Mouse (Mus musculus) kidney, embryonic 15.5 days (tissue): Measurements from ENCODE around the gene Exoc6. TPM values are rescaled to one million over a fixed set of nuclear protein-coding genes. Genes with fewer than 3 reads are reported as not detected.

ENCODE experiments used
- ATAC-seq: fragments of 200-750 bp; cut with Nextera tagmentation; replicated peaks from 2 replicates; pipeline ENCODE4 v1.8.0; 2017; ENCODE audit warnings: moderate TSS enrichment; ENCODE audit not compliant: low FRiP score
- H3K27ac ChIP-seq: fragments of 300-500 bp; sonication (generic); 2 replicates; pipeline ENCODE4 v1.5.1; 2015; ENCODE audit warnings: mild to moderate bottlenecking, inconsistent platforms
- H3K27me3 ChIP-seq: fragments of 300-500 bp; sonication (generic); 2 replicates; pipeline ENCODE4 v1.6.1; 2015; ENCODE audit warnings: inconsistent platforms
- H3K36me3 ChIP-seq: fragments of 300-500 bp; sonication (generic); 2 replicates; pipeline ENCODE4 v1.6.1; 2015; ENCODE audit warnings: inconsistent platforms
- H3K4me1 ChIP-seq: fragments of 300-500 bp; sonication (generic); 2 replicates; pipeline ENCODE4 v1.6.1; 2015; ENCODE audit warnings: inconsistent platforms
- H3K4me2 ChIP-seq: fragments of 300-500 bp; sonication (generic); 2 replicates; pipeline ENCODE4 v1.6.1; 2015; ENCODE audit warnings: moderate library complexity, mild to moderate bottlenecking, inconsistent platforms
- H3K4me3 ChIP-seq: fragments of 300-500 bp; sonication (generic); replicated peaks from 2 replicates; pipeline ENCODE4 v1.5.1; 2015; ENCODE audit warnings: mild to moderate bottlenecking, inconsistent platforms
- H3K9ac ChIP-seq: fragments of 300-500 bp; sonication (generic); 2 replicates; pipeline ENCODE4 v1.6.1; 2015; ENCODE audit warnings: mild to moderate bottlenecking, inconsistent platforms
- H3K9me3 ChIP-seq: fragments of 300-500 bp; sonication (generic); replicated peaks from 2 replicates; pipeline ENCODE4 v1.6.1; 2016; ENCODE audit warnings: inconsistent platforms
- WGBS: fragments of 180-500 bp; shearing (Covaris S2); methylation state at CpG from one replicate; pipeline ENCODE4 v1.1.7; 2015; ENCODE audit warnings: mixed read lengths; 5-methylcytosine and 5-hydroxymethylcytosine counted together
- polyA plus RNA-seq: library from polyadenylated mRNA; unstranded; fragments of >200 nt; fragmentation: Nextera tagmentation; extraction: Ambion mirVana; gene quantifications from 2 replicates; pipeline ENCODE4 v1.2.1, GENCODE M21; 2015

Exoc6 gene
- polyA plus RNA-seq = 23.2 and 23.4 TPM in 2 replicates

DNA sequence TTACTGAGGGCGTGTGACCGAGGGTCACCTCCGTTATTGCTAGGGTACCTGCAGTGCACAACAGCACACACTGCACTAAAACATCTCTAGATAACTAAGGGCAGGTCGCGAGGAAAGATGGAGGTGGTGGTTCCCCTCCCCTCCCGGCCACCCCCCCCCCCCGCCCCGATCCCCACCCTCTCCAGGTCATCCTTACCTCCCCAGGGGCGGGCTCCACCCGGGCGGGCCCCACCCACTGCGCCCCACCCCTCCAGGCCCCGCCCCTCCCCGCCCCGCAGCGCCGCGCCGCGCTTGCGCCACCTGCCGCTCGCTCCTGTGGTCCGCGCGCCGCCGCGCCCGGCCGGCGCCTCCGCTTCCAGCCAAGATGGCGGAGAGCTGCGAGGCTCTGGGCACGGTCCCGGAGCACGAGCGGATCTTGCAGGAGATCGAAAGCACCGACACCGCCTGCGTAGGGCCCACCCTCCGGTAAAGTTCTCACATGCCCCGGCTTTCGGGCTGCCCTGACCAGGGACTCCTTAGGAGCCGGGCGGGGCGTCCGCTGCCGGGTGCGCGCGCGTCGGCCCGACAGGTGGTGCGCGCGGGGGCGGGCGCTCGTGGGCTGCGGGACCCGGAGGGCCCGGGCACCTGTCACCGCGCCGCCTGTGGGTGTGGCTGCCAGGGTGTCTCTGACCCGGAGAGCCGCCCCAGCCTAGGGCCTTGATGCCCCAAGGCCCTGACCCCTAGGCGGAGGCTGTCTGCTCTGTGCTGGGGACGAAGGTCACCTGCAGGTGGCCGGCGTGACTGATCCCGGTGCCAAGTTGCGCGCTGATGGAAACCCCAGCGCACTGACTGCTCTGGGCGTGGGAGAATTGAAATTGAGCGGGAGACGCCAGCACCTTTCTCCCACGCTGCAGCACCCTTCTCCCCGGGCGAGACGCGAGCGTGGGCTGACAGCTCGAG, at the start of gene Exoc6:
Exoc6 (plus strand) TSS at position 318 of the 939 bp plus-strand sequence.
- peaks cover 19% of the 10 kb centered on the region for H3K27me3 ChIP-seq
- under 1% methylated on average over 82 of the region's 89 CpGs for WGBS
- peak within 1 kb of the TSS; percentile 85 for H3K9ac ChIP-seq
- H3K4me1 ChIP-seq = peaks cover 17% of the 10 kb centered on the region
- peak within 1 kb of the TSS; percentile 89 for H3K4me3 ChIP-seq
- ATAC-seq = peak; percentile 86
- H3K4me2 ChIP-seq = peak within 1 kb of the TSS; percentile 97
- peak within 1 kb of the TSS; percentile 90 for H3K27ac ChIP-seq
- H3K9me3 ChIP-seq = no peaks in the 10 kb centered on the region
- no peaks in the 10 kb centered on the region for H3K36me3 ChIP-seq

- 83% methylated on average over 8 of the region's 8 CpGs for WGBS
- ATAC-seq = no peak
These were observed 47.2 kb upstream of the Exoc6 start for GRCm38 (mm10) chr19:37502996-37503395.

DNA sequence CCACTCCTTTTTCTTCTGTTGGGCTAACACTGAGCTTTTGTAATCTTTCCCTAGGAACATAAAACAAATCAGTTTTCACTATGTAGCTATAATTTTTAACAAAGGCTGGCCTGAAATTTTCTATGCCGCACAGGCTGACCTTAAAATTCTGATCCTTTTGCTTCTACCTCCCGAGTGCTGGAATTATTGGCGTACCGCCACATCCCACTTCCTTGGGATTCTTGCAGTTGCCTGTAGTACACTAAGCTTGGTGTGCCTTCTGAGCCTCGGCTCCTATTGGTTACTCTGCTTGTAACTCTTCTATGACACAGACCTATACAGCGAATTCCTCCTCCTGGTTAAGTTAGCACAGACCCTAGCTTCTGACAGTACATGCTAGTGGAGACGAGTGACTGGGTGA, 44.2 kb upstream of the Exoc6 start:
- Histone ChIP-seq H3K4me3 (no peak overlapping the region), H3K9ac (no peak overlapping the region), H3K27ac (0 out of 2 replicates have a peak overlapping the region, but pooled peaks have one; percentile 32), H3K4me2 (no peak overlapping the region), H3K27me3 (no peaks in the 10 kb centered on the region; the same call in 1 of the 2 replicates), H3K9me3 (no peaks in the 10 kb centered on the region), H3K36me3 (no peaks in the 10 kb centered on the region), H3K4me1 (0 out of 2 replicates have a peak, but pooled peaks cover 5% of the 10 kb centered on the region)
- 66% methylated on average over 7 of the region's 7 CpGs for WGBS
- ATAC-seq = no peak

More at GRCm38 (mm10) chr19:37502996-37503395, 47.2 kb upstream of the Exoc6 start:
- no peaks in the 10 kb centered on the region for H3K27me3 ChIP-seq
- H3K9ac ChIP-seq = no peak overlapping the region
- no peak overlapping the region for H3K4me2 ChIP-seq
- H3K27ac ChIP-seq = no peak overlapping the region
- H3K9me3 ChIP-seq = no peaks in the 10 kb centered on the region
- no peaks in the 10 kb centered on the region for H3K36me3 ChIP-seq
- 0 out of 2 replicates have a peak, but pooled peaks cover 5% of the 10 kb centered on the region for H3K4me1 ChIP-seq
- H3K4me3 ChIP-seq = no peak overlapping the region

- Histone ChIP-seq H3K4me2 (no peak overlapping the region), H3K4me3 (no peak overlapping the region), H3K9me3 (no peaks in the 10 kb centered on the region), H3K27ac (0 out of 2 replicates have a peak overlapping the region, but pooled peaks have one; percentile 32), H3K36me3 (no peaks in the 10 kb centered on the region), H3K4me1 (0 out of 2 replicates have a peak, but pooled peaks cover 5% of the 10 kb centered on the region), H3K9ac (no peak overlapping the region), H3K27me3 (no peaks in the 10 kb centered on the region; the same call in 1 of the 2 replicates)
- 56% methylated on average over 5 of the region's 5 CpGs for WGBS
- ATAC-seq = no peak
These were observed 43.6 kb upstream of the Exoc6 start for GRCm38 (mm10) chr19:37506614-37507013.

DNA sequence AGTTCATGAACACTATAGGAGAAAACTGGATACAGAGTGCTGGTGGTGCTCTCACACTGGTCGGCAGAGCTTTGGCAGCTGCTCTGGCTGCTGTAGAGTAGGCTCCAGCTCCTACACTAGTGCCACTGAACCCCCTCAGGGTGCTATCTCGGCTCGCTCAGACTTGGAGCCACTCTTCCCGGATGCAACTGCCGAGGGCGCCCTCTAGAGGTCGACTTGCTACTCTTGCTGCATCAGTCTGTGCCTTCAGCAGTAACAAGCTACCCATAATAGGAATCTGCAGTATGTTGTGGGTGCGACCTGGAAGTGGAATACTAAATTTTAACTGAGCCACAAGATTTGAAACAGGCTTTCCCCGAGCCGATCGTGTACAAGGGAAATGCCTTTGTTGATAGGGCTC, 40.5 kb upstream of the Exoc6 start:
- no peak overlapping the region for H3K27ac ChIP-seq
- no peak overlapping the region for H3K4me2 ChIP-seq
- WGBS = 17% methylated on average over 11 of the region's 11 CpGs
- H3K9me3 ChIP-seq = no peaks in the 10 kb centered on the region
- H3K4me3 ChIP-seq = no peak overlapping the region
- peaks cover 8% of the 10 kb centered on the region; the same call in 1 of the 2 replicates for H3K4me1 ChIP-seq
- no peaks in the 10 kb centered on the region; the same call in 1 of the 2 replicates for H3K27me3 ChIP-seq
- ATAC-seq = 0 out of 2 replicates have a peak, but pooled peaks have one; percentile 29
- no peaks in the 10 kb centered on the region for H3K36me3 ChIP-seq
- H3K9ac ChIP-seq = no peak overlapping the region

DNA sequence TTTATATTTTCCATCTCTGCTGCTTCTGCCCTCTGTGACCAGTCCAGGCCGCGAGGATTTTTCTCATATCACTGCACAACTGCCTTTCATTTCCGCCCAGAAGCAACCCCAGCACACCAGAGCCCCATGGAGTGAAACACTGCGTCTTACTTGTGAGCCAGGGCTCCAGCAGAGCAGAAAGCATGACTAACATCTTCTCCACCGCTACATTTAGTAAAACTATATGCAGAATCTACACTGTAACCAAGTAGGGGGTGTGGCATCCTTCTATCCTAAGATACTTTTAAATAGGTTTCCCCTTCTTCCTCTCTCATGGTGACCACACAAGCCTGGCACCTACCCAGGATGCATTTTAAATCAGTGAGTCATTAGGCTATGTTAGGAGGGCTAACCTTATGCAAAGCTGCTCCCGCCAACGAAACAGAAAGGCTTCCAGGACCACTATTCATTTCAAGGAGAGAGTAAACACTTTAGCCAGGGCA, 35.4 kb upstream of the Exoc6 start:
- Histone ChIP-seq H3K27ac (no peak overlapping the region), H3K4me2 (no peak overlapping the region), H3K4me3 (no peak overlapping the region), H3K4me1 (peaks cover 9% of the 10 kb centered on the region; the same call in 1 of the 2 replicates), H3K27me3 (0 out of 2 replicates have a peak, but pooled peaks cover 3% of the 10 kb centered on the region), H3K36me3 (no peaks in the 10 kb centered on the region), H3K9me3 (no peaks in the 10 kb centered on the region), H3K9ac (no peak overlapping the region)
- WGBS = 44% methylated on average over 7 of the region's 7 CpGs
- peak; percentile 40; the same call in 1 of the 2 replicates for ATAC-seq

GRCm38 (mm10) chr19:37517419-37517818, 32.8 kb upstream of the Exoc6 start:
- Histone ChIP-seq H3K9me3 (no peaks in the 10 kb centered on the region), H3K9ac (no peak overlapping the region), H3K27me3 (0 out of 2 replicates have a peak, but pooled peaks cover 3% of the 10 kb centered on the region), H3K4me2 (no peak overlapping the region), H3K4me3 (no peak overlapping the region), H3K27ac (no peak overlapping the region), H3K4me1 (peaks cover 11% of the 10 kb centered on the region; the same call in 1 of the 2 replicates), H3K36me3 (no peaks in the 10 kb centered on the region)
- WGBS = 84% methylated on average over 7 of the region's 7 CpGs
- ATAC-seq = no peak

- Histone ChIP-seq H3K27me3 (0 out of 2 replicates have a peak, but pooled peaks cover 3% of the 10 kb centered on the region), H3K36me3 (no peaks in the 10 kb centered on the region), H3K4me2 (no peak overlapping the region), H3K9ac (no peak overlapping the region), H3K4me3 (no peak overlapping the region), H3K9me3 (no peaks in the 10 kb centered on the region), H3K27ac (0 out of 2 replicates have a peak overlapping the region, but pooled peaks have one; percentile 18), H3K4me1 (0 out of 2 replicates have a peak, but pooled peaks cover 2% of the 10 kb centered on the region)
- 0 out of 2 replicates have a peak, but pooled peaks have one; percentile 18 for ATAC-seq
- WGBS = 71% methylated on average over 18 of the region's 18 CpGs
These were observed 29.3 kb upstream of the Exoc6 start for GRCm38 (mm10) chr19:37520740-37521433.

DNA sequence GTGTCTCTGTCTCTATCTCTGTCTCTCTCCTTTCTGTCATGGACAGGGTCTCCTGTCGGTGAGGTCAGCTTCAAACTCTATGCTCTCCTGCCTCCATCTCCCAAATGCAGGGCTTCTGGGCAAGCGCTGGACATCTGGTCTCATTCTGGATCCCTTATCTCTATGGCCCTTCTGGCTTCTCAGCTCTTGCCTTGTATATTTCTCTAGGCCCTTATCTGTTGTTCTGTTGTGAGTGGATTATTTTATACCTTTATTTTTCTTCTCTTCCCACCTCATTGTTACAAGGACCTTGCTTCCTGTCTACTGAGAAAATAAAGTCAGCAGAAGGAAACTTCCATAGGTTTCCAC, 28.8 kb upstream of the Exoc6 start:
- H3K36me3 ChIP-seq = no peaks in the 10 kb centered on the region
- H3K9ac ChIP-seq = no peak overlapping the region
- no peak overlapping the region for H3K4me2 ChIP-seq
- H3K27me3 ChIP-seq = 0 out of 2 replicates have a peak, but pooled peaks cover 3% of the 10 kb centered on the region
- no peak for ATAC-seq
- H3K27ac ChIP-seq = 0 out of 2 replicates have a peak overlapping the region, but pooled peaks have one; percentile 18
- H3K9me3 ChIP-seq = no peaks in the 10 kb centered on the region
- 86% methylated on average over 2 of the region's 2 CpGs for WGBS
- H3K4me3 ChIP-seq = no peak overlapping the region
- 0 out of 2 replicates have a peak, but pooled peaks cover 2% of the 10 kb centered on the region for H3K4me1 ChIP-seq

GRCm38 (mm10) chr19:37523280-37524062, 26.7 kb upstream of the Exoc6 start:
- Histone ChIP-seq H3K9ac (no peak overlapping the region), H3K36me3 (no peaks in the 10 kb centered on the region), H3K27me3 (no peaks in the 10 kb centered on the region), H3K4me3 (no peak overlapping the region), H3K9me3 (no peaks in the 10 kb centered on the region), H3K4me2 (no peak overlapping the region), H3K27ac (no peak overlapping the region), H3K4me1 (0 out of 2 replicates have a peak, but pooled peaks cover 2% of the 10 kb centered on the region)
- no peak for ATAC-seq
- WGBS = 61% methylated on average over 15 of the region's 15 CpGs

DNA sequence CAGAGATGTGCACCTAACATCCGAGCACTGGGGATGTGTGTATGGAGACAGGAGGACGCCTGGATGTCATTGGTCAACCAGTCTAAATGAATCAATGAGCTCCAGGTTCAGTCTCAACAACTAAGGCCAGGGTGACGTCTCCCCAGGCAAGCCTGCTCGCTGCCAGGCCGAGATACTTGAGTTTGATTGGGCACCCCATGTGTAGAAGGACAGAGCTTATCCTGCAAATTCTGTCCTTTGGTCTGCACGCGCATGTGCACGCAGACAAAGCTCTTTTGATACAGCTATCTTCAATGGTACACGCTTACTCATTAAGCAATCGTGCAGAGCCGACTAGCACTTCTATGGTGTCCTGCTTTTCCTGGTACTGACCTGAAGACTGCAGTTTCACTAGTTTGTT, 24.3 kb upstream of the Exoc6 start:
- H3K4me2 ChIP-seq = no peak overlapping the region
- ATAC-seq = no peak
- H3K4me3 ChIP-seq = no peak overlapping the region
- H3K9ac ChIP-seq = no peak overlapping the region
- H3K36me3 ChIP-seq = no peaks in the 10 kb centered on the region
- WGBS = 84% methylated on average over 11 of the region's 11 CpGs
- H3K4me1 ChIP-seq = 0 out of 2 replicates have a peak, but pooled peaks cover 1% of the 10 kb centered on the region
- no peaks in the 10 kb centered on the region for H3K27me3 ChIP-seq
- no peaks in the 10 kb centered on the region for H3K9me3 ChIP-seq
- H3K27ac ChIP-seq = no peak overlapping the region
